Mouse (Mus musculus) small intestine, adult 2 months (tissue): ENCODE data around the gene Slc43a2. TPM values are rescaled to one million over a fixed set of nuclear protein-coding genes. Genes with fewer than 3 reads are reported as not detected.
A peak's percentile ranks its signal among the peaks of the same experiment; 100 is the strongest.
"Not testable (repeated sequence)": the region's sequence is repeated elsewhere in the genome, so short reads cannot be mapped to it uniquely, and the experiment has no call there.

Experiments used
- H3K27ac ChIP-seq: fragments of 200-500 bp; 2 replicates; pipeline ENCODE4 v1.5.1; 2012; ENCODE audit warnings: low read depth, low read length, control low read depth, inconsistent platforms; ENCODE audit not compliant: insufficient read depth
- H3K27me3 ChIP-seq: fragments of 200-500 bp; 2 replicates; pipeline ENCODE4 v1.6.1; 2012; ENCODE audit warnings: mild to moderate bottlenecking, moderate library complexity, low read length, inconsistent platforms; ENCODE audit not compliant: control insufficient read depth, insufficient read depth
- H3K36me3 ChIP-seq: fragments of 200-500 bp; 2 replicates; pipeline ENCODE4 v1.6.1; 2012; ENCODE audit warnings: mild to moderate bottlenecking, low read length, control low read depth, inconsistent platforms; ENCODE audit not compliant: control insufficient read depth, insufficient read depth
- H3K4me1 ChIP-seq: fragments of 200-500 bp; 2 replicates; pipeline ENCODE4 v1.6.1; 2012; ENCODE audit warnings: low read length, inconsistent platforms, mixed read lengths; ENCODE audit not compliant: control insufficient read depth, insufficient read depth, insufficient read length
- H3K4me3 ChIP-seq: fragments of 200-500 bp; 2 replicates; pipeline ENCODE4 v1.5.1; 2012; ENCODE audit warnings: low read depth, mild to moderate bottlenecking, control low read depth, inconsistent platforms, low read length, moderate library complexity
- CTCF ChIP-seq: fragments of 200-500 bp; IDR thresholded peaks from 2 replicates; pipeline ENCODE4 v1.5.1; 2012; ENCODE audit warnings: low read depth, mild to moderate bottlenecking, control low read depth, inconsistent platforms, low read length, moderate library complexity, mixed read lengths; ENCODE audit not compliant: insufficient replicate concordance, insufficient read length; ENCODE audit errors: extremely low read depth
- POLR2A ChIP-seq: fragments of 200-500 bp; IDR thresholded peaks from 2 replicates; pipeline ENCODE4 v1.6.1; 2012; ENCODE audit warnings: low read depth, mild to moderate bottlenecking, control low read depth, inconsistent platforms, low read length, moderate library complexity
- WGBS: fragments of 180-500 bp; shearing (Covaris S2); methylation state at CpG from one replicate; pipeline ENCODE4 v1.1.7; 2018; 5-methylcytosine and 5-hydroxymethylcytosine counted together
- polyA plus RNA-seq: library from polyadenylated mRNA; depleted of rRNA; stranded (reverse); fragments of >200 nt; gene quantifications from 2 replicates; pipeline ENCODE4 v1.2.3, GENCODE M21; 2012

The Slc43a2 gene
- polyA plus RNA-seq, 1 experiment: 508 TPM

GRCm38 (mm10) chr11:75598004-75598403, 66.5 kb downstream of the Slc43a2 start:
- Histone ChIP-seq H3K27ac (no peak overlapping the region), H3K36me3 (peaks cover 82% of the 10 kb centered on the region)

GRCm38 (mm10) chr11:75599802-75600201, 68.3 kb downstream of the Slc43a2 start:
- H3K4me3 ChIP-seq, H3K27ac ChIP-seq, H3K27me3 ChIP-seq: not testable (repeated sequence)
- peaks cover 77% of the 10 kb centered on the region for H3K36me3 ChIP-seq
- WGBS: 96% methylated on average over 17 of the region's 17 CpGs
- peaks cover 24% of the 10 kb centered on the region for H3K4me1 ChIP-seq

More at GRCm38 (mm10) chr11:75598004-75598403, 66.5 kb downstream of the Slc43a2 start:
- H3K4me1 ChIP-seq: peaks cover 27% of the 10 kb centered on the region
- TF ChIP-seq POLR2A: no peak
- TF ChIP-seq CTCF: no peak
- 92% methylated on average over 6 of the region's 6 CpGs for WGBS
- H3K4me3 ChIP-seq: no peak overlapping the region
- no peaks in the 10 kb centered on the region for H3K27me3 ChIP-seq

DNA sequence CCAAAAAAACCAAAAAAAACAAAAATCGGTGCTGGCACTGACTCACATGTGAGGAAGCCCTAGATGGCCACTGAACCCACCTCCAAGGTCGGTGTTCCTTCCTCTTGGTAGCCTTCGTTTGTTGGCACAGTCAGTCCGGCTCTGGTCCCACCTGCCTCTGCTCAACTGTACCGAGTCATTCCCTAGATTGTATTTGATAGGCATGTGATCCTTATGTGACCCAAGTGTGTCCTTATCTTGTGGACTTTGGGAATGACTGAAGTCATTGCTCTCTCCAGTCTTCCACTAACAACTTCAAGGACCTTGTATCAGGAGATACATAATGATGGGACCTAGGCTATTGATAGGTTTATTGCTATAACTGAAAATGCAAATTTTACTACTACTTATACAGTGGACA, 73.3 kb downstream of the Slc43a2 start:
- peak overlapping the region; percentile 95 for H3K27ac ChIP-seq
- TF ChIP-seq CTCF: no peak
- TF ChIP-seq POLR2A: no peak
- peaks cover 14% of the 10 kb centered on the region for H3K4me1 ChIP-seq
- WGBS: 24% methylated on average over 5 of the region's 5 CpGs
- H3K27me3 ChIP-seq: no peaks in the 10 kb centered on the region
- H3K4me3 ChIP-seq: no peak overlapping the region
- H3K36me3 ChIP-seq: peaks cover 77% of the 10 kb centered on the region

- Histone ChIP-seq H3K4me1 (peaks cover 14% of the 10 kb centered on the region), H3K27ac (peak overlapping the region; percentile 95), H3K36me3 (peaks cover 78% of the 10 kb centered on the region), H3K27me3 (no peaks in the 10 kb centered on the region), H3K4me3 (no peak overlapping the region)
- TF ChIP-seq CTCF: no peak
- no peak for TF ChIP-seq POLR2A
- 9% methylated on average over 1 of the region's 1 CpGs for WGBS
These were observed 73.8 kb downstream of the Slc43a2 start for GRCm38 (mm10) chr11:75605318-75605717.

DNA sequence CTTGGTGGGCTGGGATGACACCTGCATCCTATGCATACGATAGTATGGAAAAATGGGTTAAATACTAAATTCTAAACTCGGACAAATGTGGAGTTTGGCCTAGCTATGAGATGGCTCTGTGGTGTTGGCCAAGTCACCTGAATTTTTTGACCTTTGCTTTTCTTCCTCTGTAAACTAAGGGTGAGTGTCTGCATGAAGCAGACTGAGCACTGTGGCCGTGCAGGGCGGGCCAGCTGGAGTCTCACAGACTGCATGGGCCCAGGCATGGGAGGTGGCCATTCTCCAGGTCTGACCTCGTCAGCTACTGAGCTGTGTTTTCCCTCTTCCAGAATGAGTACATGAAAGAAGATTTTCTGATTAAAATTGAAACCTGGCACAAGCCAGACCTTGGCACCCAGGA, 77.3 kb downstream of the Slc43a2 start:
- peaks cover 12% of the 10 kb centered on the region; the same call in 1 of the 2 replicates for H3K4me1 ChIP-seq
- no peaks in the 10 kb centered on the region for H3K27me3 ChIP-seq
- TF ChIP-seq POLR2A (no peak), CTCF (no peak)
- H3K27ac ChIP-seq: no peak overlapping the region
- H3K4me3 ChIP-seq: no peak overlapping the region
- H3K36me3 ChIP-seq: peaks cover 77% of the 10 kb centered on the region
- WGBS: 86% methylated on average over 5 of the region's 5 CpGs

- Histone ChIP-seq H3K27me3 (no peaks in the 10 kb centered on the region), H3K36me3 (peaks cover 78% of the 10 kb centered on the region), H3K4me3 (no peak overlapping the region), H3K27ac (no peak overlapping the region), H3K4me1 (peaks cover 10% of the 10 kb centered on the region)
- TF ChIP-seq CTCF (no peak), POLR2A (no peak)
- WGBS: 94% methylated on average over 2 of the region's 2 CpGs
These were observed 78.5 kb downstream of the Slc43a2 start for GRCm38 (mm10) chr11:75610021-75610420.

DNA sequence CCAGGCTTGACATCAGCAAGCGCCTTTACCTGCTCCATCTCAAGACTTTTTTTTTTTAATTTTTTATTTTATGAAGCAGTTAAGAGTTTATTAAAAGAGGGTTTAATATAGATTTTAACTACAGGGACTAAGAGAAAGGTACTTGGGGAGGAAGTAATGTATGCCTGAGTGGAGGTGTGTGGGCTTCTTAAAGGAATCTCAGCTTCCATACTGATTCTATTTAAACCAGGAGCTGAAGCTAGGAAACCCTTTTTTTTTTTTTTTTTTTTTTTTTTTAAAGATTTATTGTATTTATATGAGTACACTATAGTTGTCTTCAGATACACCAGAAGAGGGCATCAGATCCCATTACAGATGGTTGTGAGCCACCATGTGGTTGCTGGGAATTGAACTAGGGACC, 83.3 kb downstream of the Slc43a2 start:
- H3K36me3 ChIP-seq: peaks cover 72% of the 10 kb centered on the region
- TF ChIP-seq POLR2A (no peak), CTCF (no peak)

GRCm38 (mm10) chr11:75615556-75615955, 84.1 kb downstream of the Slc43a2 start:
- H3K4me1 ChIP-seq: no peaks in the 10 kb centered on the region; the same call in 1 of the 2 replicates
- H3K4me3 ChIP-seq: no peak overlapping the region
- H3K36me3 ChIP-seq: peaks cover 72% of the 10 kb centered on the region
- H3K27ac ChIP-seq: no peak overlapping the region
- 61% methylated on average over 2 of the region's 2 CpGs for WGBS
- H3K27me3 ChIP-seq: no peaks in the 10 kb centered on the region
- TF ChIP-seq CTCF (no peak), POLR2A (no peak)

More for the DNA sequence above, 83.3 kb downstream of the Slc43a2 start:
- 98% methylated on average over 1 of the region's 1 CpGs for WGBS
- Histone ChIP-seq H3K4me1 (no peaks in the 10 kb centered on the region; the same call in 1 of the 2 replicates), H3K27ac (no peak overlapping the region), H3K4me3 (no peak overlapping the region), H3K27me3 (no peaks in the 10 kb centered on the region)
